Mouse (Mus musculus): ENCODE measurements around the gene Irgq.

- TF ChIP-seq CTCF (IDR thresholded peaks at IDR 0.05) (no peak), EP300 (IDR thresholded peaks at IDR 0.05; ENCODE audit: insufficient read depth, low read depth, low read length) (no peak), POLR2A (IDR thresholded peaks at IDR 0.05; ENCODE audit: insufficient read depth, low read depth, low read length) (peak; percentile 52; the same call in 1 of the 2 replicates)
Measured at GRCm38 (mm10) chr7:24481474-24482207, 48.8 kb upstream of the Irgq start, which contains the start of gene Cadm4.

Measured in heart, adult 2 months (tissue).